Mouse (Mus musculus): Measurements from ENCODE around the gene Cers4. TPM values are rescaled to one million over a fixed set of nuclear protein-coding genes. Genes with fewer than 3 reads are reported as not detected.

Cers4 gene
- total RNA-seq, 4 experiments from 2014 or later, result 45.5 to 47.0 (median 46.5) TPM

Other genes with a start within 250 kb of the Cers4 start
- gene Tgfbr3l, start 244.8 kb upstream of the Cers4 start, total RNA-seq (2022), result 10 to 100 TPM in 3 of 4 experiments, 1 to 10 TPM in 1; 9.2 to 17.6 (median 12.5) TPM
- gene Snapc2, start 239.9 kb upstream of the Cers4 start, total RNA-seq (2022), result 10 to 100 TPM; 36.2 to 40.5 (median 39.0) TPM
- gene Ctxn1, start 233.8 kb upstream of the Cers4 start, total RNA-seq (2022), result 100 to 1,000 TPM; 515 to 546 (median 526) TPM
- gene Timm44, start 217.1 kb upstream of the Cers4 start, total RNA-seq (2022), result 10 to 100 TPM; 62.8 to 72.5 (median 66.8) TPM
- gene Ccl25, start 167.8 kb upstream of the Cers4 start, total RNA-seq (2022), result 10 to 100 TPM; 18.5 to 23.5 (median 21.9) TPM
- 10 to 100 TPM; 66.3 to 74.7 (median 68.8) TPM for gene Elavl1, start 167.6 kb upstream of the Cers4 start, total RNA-seq (2022)
- gene Zfp958, start 120.1 kb downstream of the Cers4 start, total RNA-seq (2022), result 10 to 100 TPM; 11.9 to 15.5 (median 12.8) TPM